Mouse (Mus musculus): ENCODE results near the gene Ribc2.

DNA sequence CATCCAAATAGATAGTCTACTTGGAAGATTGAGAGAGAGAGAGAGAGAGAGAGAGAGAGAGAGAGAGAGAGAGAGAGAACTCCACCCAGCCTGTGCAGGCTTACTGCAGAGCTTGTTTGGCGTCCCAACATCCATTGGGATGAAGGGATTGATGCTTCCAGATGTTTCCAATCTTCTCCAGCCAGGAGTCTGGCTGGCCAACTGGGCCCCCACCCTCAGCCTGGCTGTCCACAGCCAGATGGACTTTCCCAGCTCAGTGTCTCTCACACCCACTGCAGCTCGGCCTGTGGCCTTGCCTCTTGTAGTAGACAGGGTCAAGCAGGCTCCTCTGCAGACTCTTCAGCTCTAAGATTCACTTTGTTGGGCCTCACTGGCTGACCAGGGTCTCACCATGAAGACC lies 40.2 kb downstream of the Ribc2 start:
- TF ChIP-seq CTCF (IDR thresholded peaks at IDR 0.05; ENCODE audit: low read depth, low read length), result no peak
- no peak for TF ChIP-seq POLR2A (IDR thresholded peaks at IDR 0.05; ENCODE audit: extremely low read depth, insufficient read depth, low read length)
